ENCODE assay signal across 13 mouse cellular contexts in the genomic region with DNA sequence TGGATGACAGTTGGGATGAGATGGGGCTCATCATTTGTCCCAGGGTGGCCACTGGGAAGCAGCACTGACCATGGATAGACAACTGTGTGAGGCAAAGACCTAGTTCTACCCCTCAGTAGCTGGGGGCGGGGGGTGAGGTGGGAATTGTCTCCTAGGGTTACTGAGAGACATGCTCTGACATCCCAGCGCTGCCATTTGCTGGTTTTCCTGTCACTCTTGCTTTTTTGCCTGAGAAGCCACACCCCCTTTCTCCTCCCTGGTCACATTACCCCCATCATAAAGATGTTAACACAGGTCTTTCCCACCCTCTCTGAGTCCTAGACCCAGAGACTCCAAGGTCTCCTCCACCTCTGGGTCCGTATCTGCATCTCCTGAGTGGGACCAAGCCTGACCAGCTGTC. TPM values are rescaled to one million over a fixed set of nuclear protein-coding genes. Genes with fewer than 3 reads are reported as not detected.
"Had no signal": no experiment of that assay in that cellular context is flagged by ENCODE, and none has a peak within 500 bp of the region (broad histone marks: within the 10 kb centered on the region; RNA-seq: fewer than 3 reads in every experiment).

No protein-coding gene starts in this region.

- H3K36me3 ChIP-seq: limb, embryonic 13.5 days; midbrain, embryonic 12.5 days had no signal

- DNase-seq: kidney, postnatal 10 days; kidney, postnatal 4 days; lung, adult 18-20 months; right cerebral cortex, adult 18-20 months; right cerebral cortex, postnatal 25 days had no signal

- H3K4me3 ChIP-seq: layer of hippocampus, adult 2 months; limb, embryonic 13.5 days; midbrain, embryonic 12.5 days; myocyte had no signal

- H3K9me3 ChIP-seq: limb, embryonic 13.5 days; midbrain, embryonic 12.5 days had no signal

- H3K27ac ChIP-seq: layer of hippocampus, adult 2 months; limb, embryonic 13.5 days; liver, embryonic 14.5 days; midbrain, embryonic 12.5 days had no signal

- H3K9ac ChIP-seq: limb, embryonic 13.5 days; liver, embryonic 14.5 days; midbrain, embryonic 12.5 days had no signal

- H3K4me2 ChIP-seq: limb, embryonic 13.5 days; midbrain, embryonic 12.5 days had no signal

RNA-seq across cellular contexts. Expression of a gene that starts 47.7 kb away (rescaled TPM):
- total RNA-seq: liver, adult 2 months; megakaryocyte-erythroid progenitor cell, adult 5-6 weeks; neutrophil, adult 5-6 weeks had no signal
